Mouse (Mus musculus): ENCODE measurements at regions not wholly inside any gene's neighbourhood (a gene's known extent, or its start where the extent isn't known, plus 50 kb on each side); places are given as distances from the start of the nearest gene placed in this dataset.
A peak's percentile ranks its signal among the peaks of the same experiment; 100 is the strongest.
"Not testable (repeated sequence)": the region's sequence is repeated elsewhere in the genome, so short reads cannot be mapped to it uniquely, and the experiment has no call there.

DNA sequence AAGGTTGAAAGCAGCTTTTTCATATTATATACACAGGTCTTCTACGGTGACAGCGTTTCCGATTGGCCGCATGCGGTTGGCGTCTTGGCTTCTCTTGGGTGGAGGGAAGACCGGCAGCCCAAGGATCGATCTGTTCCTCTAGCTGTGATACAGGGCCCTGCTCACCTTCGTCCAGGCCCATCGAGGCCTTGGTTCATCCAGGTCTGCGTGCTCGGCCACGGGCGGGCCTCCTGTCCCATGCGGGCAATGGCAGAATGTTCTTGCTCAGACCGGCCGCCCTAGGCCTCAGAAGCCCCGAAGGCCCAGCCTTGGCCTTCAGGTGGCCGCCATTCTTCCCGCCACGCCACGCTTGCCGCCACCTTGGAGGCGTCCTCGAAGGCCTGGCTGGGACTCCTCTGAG, 194.4 kb upstream of the Ppp6c start:
- no peak for DNase-seq

DNA sequence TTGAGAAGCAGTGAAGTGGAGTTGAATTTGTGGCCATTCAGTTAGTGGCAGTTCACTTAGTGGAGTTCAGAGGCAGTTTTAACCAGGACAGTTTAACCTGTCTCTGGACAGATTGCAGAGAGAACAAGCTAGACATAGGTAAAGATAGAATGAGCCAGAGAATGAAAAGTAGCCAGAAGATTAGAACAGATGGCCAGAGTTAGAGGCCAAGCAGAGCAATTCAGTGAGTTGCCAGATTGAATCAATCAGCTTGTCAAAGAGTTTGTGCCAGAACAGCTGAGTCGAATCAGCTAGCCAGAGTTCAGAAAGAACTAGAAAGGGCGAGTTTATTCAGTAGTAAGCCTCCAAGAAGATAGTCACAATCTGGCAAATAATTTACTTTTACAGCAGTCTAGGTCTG, 174.1 kb upstream of the Ppp6c start:
- peak; percentile 8 for DNase-seq

GRCm38 (mm10) chr2:39399523-39399922, 173.3 kb upstream of the Ppp6c start:
- DNase-seq: peak; percentile 11

DNA sequence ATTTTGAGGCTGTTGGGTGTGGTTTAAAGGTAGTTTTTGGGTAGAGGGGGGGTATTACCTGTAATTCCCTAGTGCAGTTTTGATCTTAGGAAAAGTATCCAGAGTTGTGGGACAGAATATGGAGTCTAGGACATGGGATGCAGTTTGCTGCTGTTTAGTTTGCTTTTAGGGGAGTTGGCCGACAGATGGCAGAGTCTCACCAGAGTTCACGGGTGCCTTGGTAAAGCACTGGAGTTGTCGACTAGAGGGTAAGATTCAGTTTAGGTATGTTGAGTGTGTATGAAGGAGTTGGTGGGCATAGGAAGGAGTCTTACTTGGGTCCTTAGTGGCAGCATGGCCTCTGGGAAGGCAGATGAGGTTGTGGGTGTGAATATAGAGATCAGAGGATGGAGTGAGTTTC, 168.4 kb upstream of the Ppp6c start:
- no peak for DNase-seq

- no peak for DNase-seq
Observed at GRCm38 (mm10) chr2:39377264-39377663, 151.0 kb upstream of the Ppp6c start.

GRCm38 (mm10) chr2:39373068-39373779, 147.0 kb upstream of the Ppp6c start:
- DNase-seq: peak; percentile 91

- no peak for DNase-seq
Observed at GRCm38 (mm10) chr2:39344207-39344606, 118.0 kb upstream of the Ppp6c start.

- DNase-seq: peak; percentile 26
Observed at GRCm38 (mm10) chr2:39340406-39340805, 114.2 kb upstream of the Ppp6c start.

DNA sequence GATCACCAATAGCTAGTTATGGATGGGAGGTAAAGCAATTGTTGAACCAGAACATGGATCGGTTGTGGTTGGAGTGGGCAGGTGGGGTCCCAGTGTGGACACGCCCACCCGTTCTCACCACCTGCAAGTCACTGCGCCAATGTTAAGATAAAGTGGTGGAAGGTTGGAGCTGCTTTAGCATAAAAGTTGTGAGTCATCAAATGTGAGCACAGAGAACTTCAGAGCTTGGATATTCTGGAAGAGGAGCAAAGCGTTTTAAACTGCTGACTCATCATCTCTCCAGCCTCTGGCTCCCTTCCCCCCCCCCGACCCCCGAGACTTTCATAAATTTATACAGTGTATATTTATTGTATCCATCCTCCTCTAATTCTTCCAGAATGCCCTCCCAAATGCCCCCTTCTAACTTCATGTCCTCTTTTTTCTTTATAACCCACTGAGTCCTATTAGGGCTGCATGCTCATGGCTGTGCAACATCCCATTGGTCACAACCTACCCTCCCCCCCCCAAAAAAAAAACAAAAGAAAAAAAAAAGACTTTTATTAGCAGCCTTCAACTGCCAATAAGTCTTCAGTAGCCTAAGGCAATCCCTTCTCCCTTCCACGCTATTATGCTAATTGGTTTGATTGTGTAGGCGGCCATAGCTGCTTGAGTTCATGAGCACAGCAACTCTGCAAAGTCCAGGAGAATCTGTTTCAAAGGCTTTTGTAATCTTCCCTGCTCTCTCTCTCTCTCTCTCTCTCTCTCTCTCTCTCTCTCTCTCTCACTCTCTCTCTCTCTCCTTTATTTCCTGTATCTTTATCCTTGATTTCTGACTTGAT, 112.8 kb upstream of the Ppp6c start:
- DNase-seq: peak; percentile 36

DNA sequence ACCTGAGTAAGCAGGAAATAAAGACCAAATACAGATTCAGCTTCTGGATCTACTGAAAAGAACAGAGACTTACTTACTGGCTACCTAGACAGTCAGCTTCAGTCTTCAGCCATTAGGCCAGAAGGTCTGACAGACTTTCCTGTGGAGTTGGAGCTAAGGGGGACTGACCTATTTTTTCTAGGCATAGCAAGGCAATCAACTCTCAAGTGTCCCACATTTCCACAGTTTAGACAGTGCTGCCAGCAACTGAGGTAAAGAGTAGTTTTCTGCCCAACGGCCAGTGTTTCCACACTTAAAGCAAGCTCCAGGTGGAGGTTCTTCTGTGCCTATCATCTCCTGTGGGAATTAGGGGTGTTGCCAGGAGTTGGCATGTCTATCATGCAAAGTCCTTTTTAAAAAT, 111.3 kb upstream of the Ppp6c start:
- no peak for DNase-seq

GRCm38 (mm10) chr2:39325715-39326493, 99.7 kb upstream of the Ppp6c start:
- DNase-seq: no peak

DNA sequence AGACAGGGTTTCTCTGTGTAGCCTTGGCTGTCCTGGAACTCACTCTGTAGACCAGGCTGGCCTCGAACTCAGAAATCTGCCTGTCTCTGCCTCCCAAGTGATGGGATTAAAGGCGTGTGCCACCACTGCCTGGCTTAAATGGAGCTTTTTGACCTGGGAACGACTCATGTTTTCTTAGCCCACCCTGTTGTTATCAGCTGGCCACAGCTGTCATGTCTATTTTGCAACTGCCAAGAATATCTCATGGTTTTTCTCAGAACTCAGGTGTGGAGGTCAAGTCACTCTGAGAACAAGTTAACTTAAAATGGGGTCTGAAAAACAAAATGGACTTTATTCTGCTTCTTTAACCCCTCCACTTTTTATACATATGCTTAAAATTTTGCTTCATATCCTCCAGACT, 98.9 kb upstream of the Ppp6c start:
- not testable (repeated sequence) for DNase-seq

- DNase-seq: no peak
Observed at GRCm38 (mm10) chr2:39299798-39300382, 73.6 kb upstream of the Ppp6c start.

DNA sequence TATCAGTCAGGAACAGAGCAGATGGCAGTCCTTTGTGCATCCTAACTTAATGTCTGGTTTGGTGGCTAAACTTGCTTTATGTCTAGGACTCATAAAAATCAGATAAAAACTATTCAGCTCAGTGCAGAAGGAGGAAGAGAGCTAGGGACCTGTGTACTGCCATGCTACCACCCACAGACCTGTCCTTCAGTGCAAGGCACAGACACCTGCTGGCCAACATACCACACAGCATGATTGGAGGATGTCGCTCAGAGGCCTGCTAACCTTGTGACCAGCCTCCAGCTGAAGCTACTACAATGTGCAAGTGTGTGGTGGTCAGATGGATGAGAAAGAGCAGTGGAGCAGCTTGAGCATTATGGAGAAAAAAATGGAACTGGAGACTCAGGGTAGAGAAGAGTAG, 73.0 kb upstream of the Ppp6c start:
- no peak for DNase-seq

DNA sequence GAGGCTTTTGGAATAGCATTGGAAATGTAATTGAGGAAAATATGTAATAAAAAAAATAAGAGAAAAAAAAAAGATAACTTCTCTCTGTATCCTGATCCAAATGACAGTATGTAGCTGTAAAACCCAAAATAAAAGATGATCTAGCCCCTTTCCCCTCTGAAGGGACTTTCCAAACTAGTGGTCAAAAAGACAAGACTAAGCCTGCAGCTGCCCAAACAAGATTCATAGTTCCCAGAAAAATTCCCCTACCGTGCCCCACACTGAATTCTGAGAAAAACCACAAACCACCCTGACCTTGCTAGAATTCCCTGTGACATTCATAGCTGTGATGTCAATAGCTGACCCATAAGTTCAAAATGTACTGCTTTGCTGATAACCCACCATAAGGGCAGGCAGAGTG, 69.2 kb upstream of the Ppp6c start:
- no peak for DNase-seq

DNA sequence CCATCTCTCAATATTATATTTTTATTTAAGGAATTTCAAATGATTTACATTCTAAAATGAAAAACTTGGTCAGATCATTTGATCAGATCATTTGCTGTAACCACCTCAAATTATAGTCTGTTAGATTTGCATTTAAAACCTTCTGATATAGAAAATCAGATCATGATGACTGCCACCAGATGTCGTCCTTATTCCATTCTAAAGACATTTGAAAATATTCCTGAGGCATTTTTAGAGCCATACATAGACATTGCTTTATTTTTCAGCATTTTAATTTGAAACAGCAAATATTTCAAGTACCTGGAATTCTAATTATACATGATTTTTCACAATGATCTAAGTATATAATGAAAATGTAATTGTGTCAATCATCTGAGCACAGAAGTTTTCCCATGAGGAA, 52.0 kb upstream of the Ppp6c start:
- DNase-seq: no peak
